In genomic region chr1:131233527-131233926, GRCm38 (mm10) we compare ENCODE assay signal across 17 mouse cellular contexts.
"Had no signal": no experiment of that assay in that cellular context is flagged by ENCODE, and none has a peak within 500 bp of the region (broad histone marks: within the 10 kb centered on the region; RNA-seq: fewer than 3 reads in every experiment).

No protein-coding gene starts in this region.

- ATAC-seq: liver, postnatal 0 days; lung, postnatal 0 days had no signal

- H3K4me2 ChIP-seq: limb, embryonic 12.5 days; limb, embryonic 15.5 days; liver, embryonic 11.5 days; lung, embryonic 14.5 days had no signal

- H3K27ac ChIP-seq: limb, embryonic 12.5 days; limb, embryonic 15.5 days; liver, embryonic 14.5 days; macrophage; stomach, postnatal 0 days had no signal

- H3K36me3 ChIP-seq: limb, embryonic 12.5 days; limb, embryonic 15.5 days had no signal

- H3K9ac ChIP-seq: limb, embryonic 12.5 days; limb, embryonic 15.5 days; liver, embryonic 14.5 days; liver, postnatal 0 days; lung, embryonic 14.5 days had no signal

- DNase-seq: kidney, postnatal 14 days; kidney, postnatal 4 days; left cerebral cortex, postnatal 4 days; liver, postnatal 0 days; lung, embryonic 14.5 days; midbrain, embryonic 14.5 days; right cerebral cortex, postnatal 4 days; thymus, adult 2 months; thymus, postnatal 14 days; thymus, postnatal 4 days had no signal

- H3K9me3 ChIP-seq: limb, embryonic 12.5 days; limb, embryonic 15.5 days had no signal

- H3K4me3 ChIP-seq: limb, embryonic 12.5 days; limb, embryonic 15.5 days had no signal

- H3K27me3 ChIP-seq: limb, embryonic 15.5 days had no signal
